Mouse (Mus musculus) left cerebral cortex, postnatal 4 days (tissue): ENCODE measurements around the gene Gm4498. TPM values are rescaled to one million over a fixed set of nuclear protein-coding genes. Genes with fewer than 3 reads are reported as not detected.
"Not testable (repeated sequence)": the region's sequence is repeated elsewhere in the genome, so short reads cannot be mapped to it uniquely, and the experiment has no call there.

Source experiments
- DNase-seq: peaks from one replicate; pipeline ENCODE4 v3.0.0-alpha.2; 2022
- intact Hi-C: fragments of 180-260 bp; cut with DNase I; formaldehyde crosslinking; loops from one replicate; pipeline ENCODE4 v1.15.1; 2025
- total RNA-seq, 2 experiments: library from RNA; stranded (reverse); gene quantifications; 2 replicates each; pipeline ENCODE4 v1.2.3; 2021

The Gm4498 gene
- not detected for total RNA-seq

GRCm38 (mm10) chr7:20233728-20234127 is at the start of gene Gm4498:
TSS of gene Gm4498 (minus strand) at chr7:20233828.
- intact Hi-C loops, DNase-seq: not testable (repeated sequence)

- DNase-seq, intact Hi-C loops: not testable (repeated sequence)
Observed at GRCm38 (mm10) chr7:20262734-20263133, 29.1 kb upstream of the Gm4498 start, which contains the start of gene Gm5890. TSS of gene Gm5890 (minus strand) at chr7:20262834.

- DNase-seq, intact Hi-C loops: not testable (repeated sequence)
Observed at GRCm38 (mm10) chr7:20205507-20205906, 28.1 kb downstream of the Gm4498 start, which contains the start of gene Gm6164. TSS of gene Gm6164 (minus strand) at chr7:20205607.

GRCm38 (mm10) chr7:20193410-20193809 is 40.2 kb downstream of the Gm4498 start, which contains the start of gene Vmn1r95:
TSS of gene Vmn1r95 (plus strand) at chr7:20193710.
- intact Hi-C loops = not testable (repeated sequence)

More at GRCm38 (mm10) chr7:20193410-20193809, 40.2 kb downstream of the Gm4498 start, which contains the start of gene Vmn1r95:
- not testable (repeated sequence) for DNase-seq

Other genes starting within 250 kb of the Gm4498 start
- gene Nlrp9b, start 242.4 kb downstream of the Gm4498 start, total RNA-seq = not detected
- gene Vmn1r91, start 134.1 kb downstream of the Gm4498 start, total RNA-seq = not detected
- gene Gm16442, start 111.2 kb downstream of the Gm4498 start, total RNA-seq = not detected
- gene Vmn1r93, start 94.7 kb downstream of the Gm4498 start, total RNA-seq = not detected
- gene Vmn1r94, start 65.5 kb downstream of the Gm4498 start, total RNA-seq = not detected
- gene Vmn1r95, start 40.1 kb downstream of the Gm4498 start, total RNA-seq = not detected
- gene Gm6164, start 28.2 kb downstream of the Gm4498 start, total RNA-seq = not detected
- not detected for gene Gm5890, start 29.0 kb upstream of the Gm4498 start, total RNA-seq
- not detected for gene Gm4133, start 100.2 kb upstream of the Gm4498 start, total RNA-seq
- not detected for gene Gm5728, start 141.6 kb upstream of the Gm4498 start, total RNA-seq
- gene Vmn1r100, start 184.1 kb upstream of the Gm4498 start, total RNA-seq = not detected
- gene Vmn1r101, start 208.8 kb upstream of the Gm4498 start, total RNA-seq = not detected
- gene Gm10670, start 241.1 kb upstream of the Gm4498 start, total RNA-seq = not detected